Mouse (Mus musculus) intestine, embryonic 16.5 days (tissue): ENCODE data around the gene Ppp1r14b. TPM values are rescaled to one million over a fixed set of nuclear protein-coding genes. Genes with fewer than 3 reads are reported as not detected.

Experiments used
- ATAC-seq: fragments of 200-750 bp; cut with Nextera tagmentation; 2 replicates; pipeline ENCODE4 v1.8.0; 2017; ENCODE audit warnings: moderate TSS enrichment, moderate library complexity
- H3K27ac ChIP-seq: fragments of 300-500 bp; sonication (generic); 2 replicates; pipeline ENCODE4 v1.5.1; 2014; ENCODE audit warnings: mild to moderate bottlenecking, low read length
- H3K27me3 ChIP-seq: fragments of 300-500 bp; sonication (generic); replicated peaks from 2 replicates; pipeline ENCODE4 v1.6.1; 2014; ENCODE audit warnings: low read length, control low read depth, mixed read lengths; ENCODE audit not compliant: control insufficient read depth, insufficient read depth
- H3K36me3 ChIP-seq: fragments of 300-500 bp; sonication (generic); 2 replicates; pipeline ENCODE4 v1.6.1; 2014; ENCODE audit warnings: low read length, control low read depth; ENCODE audit not compliant: control insufficient read depth, insufficient read depth
- H3K4me1 ChIP-seq: fragments of 300-500 bp; sonication (generic); 2 replicates; pipeline ENCODE4 v1.6.1; 2014; ENCODE audit warnings: low read length, control low read depth, mixed read lengths; ENCODE audit not compliant: control insufficient read depth, insufficient read depth
- H3K4me2 ChIP-seq: fragments of 300-500 bp; sonication (generic); 2 replicates; pipeline ENCODE4 v1.6.1; 2014; ENCODE audit warnings: low read depth, low read length, control low read depth
- H3K4me3 ChIP-seq: fragments of 300-500 bp; sonication (generic); 2 replicates; pipeline ENCODE4 v1.5.1; 2014; ENCODE audit warnings: mild to moderate bottlenecking, low read length
- H3K9ac ChIP-seq: fragments of 300-500 bp; sonication (generic); 2 replicates; pipeline ENCODE4 v1.6.1; 2014; ENCODE audit warnings: low read depth, low read length
- H3K9me3 ChIP-seq: fragments of 300-500 bp; sonication (generic); 2 replicates; pipeline ENCODE4 v1.6.1; 2016; ENCODE audit warnings: low read length, control low read depth; ENCODE audit not compliant: control insufficient read depth
- WGBS: fragments of 180-500 bp; shearing (Covaris S2); extraction: QIAGEN DNeasy Blood & Tissue Kit; methylation state at CpG from one replicate; pipeline ENCODE4 v1.1.7; 2014; 5-methylcytosine and 5-hydroxymethylcytosine counted together
- polyA plus RNA-seq: library from polyadenylated mRNA; unstranded; fragments of >200 nt; fragmentation: Nextera tagmentation; extraction: Ambion mirVana; gene quantifications from 2 replicates; pipeline ENCODE4 v1.2.1, GENCODE M21; 2015

Ppp1r14b gene
- polyA plus RNA-seq, 1 experiment from 2014 or later: 58.2 TPM

- Histone ChIP-seq H3K9ac (peak overlapping the region; percentile 75), H3K4me3 (peak overlapping the region; percentile 67), H3K27me3 (no peaks in the 10 kb centered on the region), H3K36me3 (peaks cover 24% of the 10 kb centered on the region), H3K4me2 (peak overlapping the region; percentile 80), H3K4me1 (peaks cover 50% of the 10 kb centered on the region), H3K9me3 (no peaks in the 10 kb centered on the region), H3K27ac (peak overlapping the region; percentile 98)
- peak; percentile 72 for ATAC-seq
- WGBS: under 1% methylated on average over 31 of the region's 31 CpGs
Measured at GRCm38 (mm10) chr19:6951994-6952711, 22.6 kb upstream of the Ppp1r14b start.

GRCm38 (mm10) chr19:6952712-6953037 lies 22.1 kb upstream of the Ppp1r14b start:
- peak overlapping the region; percentile 80 for H3K4me2 ChIP-seq
- H3K36me3 ChIP-seq: peaks cover 24% of the 10 kb centered on the region
- ATAC-seq: peak; percentile 14; the same call in 1 of the 2 replicates
- peaks cover 50% of the 10 kb centered on the region for H3K4me1 ChIP-seq
- WGBS: 6% methylated on average over 3 of the region's 3 CpGs
- H3K27ac ChIP-seq: peak overlapping the region; percentile 98
- H3K9me3 ChIP-seq: no peaks in the 10 kb centered on the region
- H3K27me3 ChIP-seq: no peaks in the 10 kb centered on the region
- H3K9ac ChIP-seq: peak overlapping the region; percentile 75
- H3K4me3 ChIP-seq: peak overlapping the region; percentile 67

- Histone ChIP-seq H3K4me1 (peaks cover 39% of the 10 kb centered on the region), H3K4me2 (no peak overlapping the region), H3K9ac (0 out of 2 replicates have a peak overlapping the region, but pooled peaks have one; percentile 11), H3K4me3 (no peak overlapping the region), H3K9me3 (no peaks in the 10 kb centered on the region), H3K27me3 (no peaks in the 10 kb centered on the region), H3K36me3 (peaks cover 33% of the 10 kb centered on the region), H3K27ac (peak overlapping the region; percentile 27; the same call in 1 of the 2 replicates)
- ATAC-seq: no peak
- WGBS: 45% methylated on average over 9 of the region's 9 CpGs
Measured at GRCm38 (mm10) chr19:6954046-6954445, 20.7 kb upstream of the Ppp1r14b start.

- H3K27ac ChIP-seq: peak overlapping the region; percentile 48; the same call in 1 of the 2 replicates
- no peak overlapping the region for H3K4me3 ChIP-seq
- H3K36me3 ChIP-seq: peaks cover 46% of the 10 kb centered on the region
- no peaks in the 10 kb centered on the region for H3K9me3 ChIP-seq
- H3K4me2 ChIP-seq: no peak overlapping the region
- H3K9ac ChIP-seq: no peak overlapping the region
- no peaks in the 10 kb centered on the region for H3K27me3 ChIP-seq
- ATAC-seq: no peak
- peaks cover 28% of the 10 kb centered on the region for H3K4me1 ChIP-seq
- WGBS: 78% methylated on average over 7 of the region's 7 CpGs
Measured at GRCm38 (mm10) chr19:6955424-6955823, 19.3 kb upstream of the Ppp1r14b start.

- H3K27me3 ChIP-seq: no peaks in the 10 kb centered on the region
- H3K4me3 ChIP-seq: no peak overlapping the region
- 0 out of 2 replicates have a peak overlapping the region, but pooled peaks have one; percentile 11 for H3K9ac ChIP-seq
- no peak overlapping the region for H3K4me2 ChIP-seq
- ATAC-seq: no peak
- H3K9me3 ChIP-seq: no peaks in the 10 kb centered on the region
- WGBS: 87% methylated on average over 10 of the region's 10 CpGs
- H3K36me3 ChIP-seq: peaks cover 51% of the 10 kb centered on the region
- peaks cover 28% of the 10 kb centered on the region for H3K4me1 ChIP-seq
- no peak overlapping the region; the same call in 1 of the 2 replicates for H3K27ac ChIP-seq
Measured at GRCm38 (mm10) chr19:6956461-6956860, 18.3 kb upstream of the Ppp1r14b start.

- peak overlapping the region; percentile 80 for H3K4me2 ChIP-seq
- H3K4me1 ChIP-seq: peaks cover 52% of the 10 kb centered on the region
- peaks cover 21% of the 10 kb centered on the region for H3K36me3 ChIP-seq
- peak overlapping the region; percentile 94 for H3K9ac ChIP-seq
- peak overlapping the region; percentile 96 for H3K27ac ChIP-seq
- peak overlapping the region; percentile 83 for H3K4me3 ChIP-seq
- no peaks in the 10 kb centered on the region for H3K27me3 ChIP-seq
- no peaks in the 10 kb centered on the region for H3K9me3 ChIP-seq
- peak; percentile 91 for ATAC-seq
- 7% methylated on average over 15 of the region's 15 CpGs for WGBS
Measured at GRCm38 (mm10) chr19:6968491-6969271, 6.1 kb upstream of the Ppp1r14b start.

GRCm38 (mm10) chr19:6969291-6969664 lies 5.5 kb upstream of the Ppp1r14b start:
- H3K36me3 ChIP-seq: peaks cover 18% of the 10 kb centered on the region
- H3K4me3 ChIP-seq: peak overlapping the region; percentile 83
- under 1% methylated on average over 20 of the region's 20 CpGs for WGBS
- H3K27me3 ChIP-seq: no peaks in the 10 kb centered on the region
- peak; percentile 2 for ATAC-seq
- peak overlapping the region; percentile 80 for H3K4me2 ChIP-seq
- H3K27ac ChIP-seq: peak overlapping the region; percentile 96
- peak overlapping the region; percentile 94 for H3K9ac ChIP-seq
- H3K9me3 ChIP-seq: no peaks in the 10 kb centered on the region
- peaks cover 52% of the 10 kb centered on the region for H3K4me1 ChIP-seq

GRCm38 (mm10) chr19:6969665-6970381 lies 4.9 kb upstream of the Ppp1r14b start:
- peak; percentile 57 for ATAC-seq
- Histone ChIP-seq H3K9me3 (no peaks in the 10 kb centered on the region), H3K4me1 (peaks cover 51% of the 10 kb centered on the region), H3K4me2 (peak overlapping the region; percentile 80), H3K27ac (peak overlapping the region; percentile 96), H3K4me3 (peak overlapping the region; percentile 83), H3K36me3 (peaks cover 16% of the 10 kb centered on the region), H3K27me3 (no peaks in the 10 kb centered on the region), H3K9ac (peak overlapping the region; percentile 94)
- under 1% methylated on average over 55 of the region's 55 CpGs for WGBS
